Mouse (Mus musculus) layer of hippocampus, adult 18-20 months (tissue): ENCODE data around the gene Syn2. TPM values are rescaled to one million over a fixed set of nuclear protein-coding genes. Genes with fewer than 3 reads are reported as not detected.

Experiments
- DNase-seq, 2 experiments: peaks; one replicate each; pipeline ENCODE4 v3.0.0; 2022; ENCODE audit warnings: low spot score in 2 of 2
- microRNA-seq, 2 experiments: library from miRNA; unstranded; fragments of <30 nt; microRNA quantifications; one replicate each; pipeline ENCODE4 v1.2.0; 2021
- total RNA-seq, 2 experiments: library from RNA; stranded (reverse); gene quantifications; 2 replicates each; pipeline ENCODE4 v1.2.3; 2021

The Syn2 gene
- total RNA-seq, 2 experiments from 2014 or later: 579 to 589 TPM

- DNase-seq: no peak
These were observed 155.9 kb downstream of the Syn2 start for GRCm38 (mm10) chr6:115290561-115290960.

- DNase-seq: no peak
These were observed 156.4 kb downstream of the Syn2 start for GRCm38 (mm10) chr6:115291068-115291467.

GRCm38 (mm10) chr6:115291823-115292222 lies 157.1 kb downstream of the Syn2 start:
- DNase-seq: no peak

GRCm38 (mm10) chr6:115292621-115293020 lies 157.9 kb downstream of the Syn2 start:
- DNase-seq: peak in 1 of 2 experiments; percentile 61

GRCm38 (mm10) chr6:115293877-115294276 lies 159.2 kb downstream of the Syn2 start:
- DNase-seq: no peak

- no peak for DNase-seq
These were observed 172.4 kb downstream of the Syn2 start for GRCm38 (mm10) chr6:115307134-115307533.

GRCm38 (mm10) chr6:115312780-115313179 lies 178.1 kb downstream of the Syn2 start:
- DNase-seq: peak in 1 of 2 experiments; percentile 17

- peak; percentile 46 to 68 for DNase-seq
These were observed 178.6 kb downstream of the Syn2 start for GRCm38 (mm10) chr6:115313235-115313738.

GRCm38 (mm10) chr6:115313910-115314309 lies 179.2 kb downstream of the Syn2 start:
- DNase-seq: no peak

- DNase-seq: no peak
These were observed 181.1 kb downstream of the Syn2 start for GRCm38 (mm10) chr6:115315770-115316169.

- DNase-seq: no peak
These were observed 182.1 kb downstream of the Syn2 start for GRCm38 (mm10) chr6:115316811-115317221.

- no peak for DNase-seq
These were observed 184.1 kb downstream of the Syn2 start for GRCm38 (mm10) chr6:115318811-115319210.

GRCm38 (mm10) chr6:115319686-115320085 lies 185.0 kb downstream of the Syn2 start:
- no peak for DNase-seq

GRCm38 (mm10) chr6:115320927-115321714 lies 186.4 kb downstream of the Syn2 start:
- DNase-seq: no peak

GRCm38 (mm10) chr6:115321883-115322351 lies 187.2 kb downstream of the Syn2 start:
- DNase-seq: peak in 1 of 2 experiments; percentile 7

GRCm38 (mm10) chr6:115322956-115323355 lies 188.3 kb downstream of the Syn2 start:
- no peak for DNase-seq

GRCm38 (mm10) chr6:115330964-115331363 lies 196.3 kb downstream of the Syn2 start:
- no peak for DNase-seq

Small RNAs within 50 kb of the gene (microRNA-seq; reads per million reads assigned to microRNA genes)
- 0 reads per million in 2 experiments for gene Gm24767

Other genes starting within 250 kb of the Syn2 start
- gene Vgll4, start 164.9 kb upstream of the Syn2 start, total RNA-seq: 10 to 100 TPM; 46.9 to 49.2 TPM
- gene Tamm41, start 97.0 kb upstream of the Syn2 start, total RNA-seq: 10 to 100 TPM; 17.2 to 18.5 TPM
- not detected for gene Gm17482, start 92.4 kb downstream of the Syn2 start, total RNA-seq
- 10 to 100 TPM; 19.9 to 22.0 TPM for gene Timp4, start 117.3 kb downstream of the Syn2 start, total RNA-seq
- gene Pparg, start 226.0 kb downstream of the Syn2 start, total RNA-seq: 1 to 10 TPM; 2.0 to 2.1 TPM